Mouse (Mus musculus): ENCODE measurements at regions not wholly inside any gene's neighbourhood (a gene's known extent, or its start where the extent isn't known, plus 50 kb on each side); places are given as distances from the start of the nearest gene placed in this dataset.

DNA sequence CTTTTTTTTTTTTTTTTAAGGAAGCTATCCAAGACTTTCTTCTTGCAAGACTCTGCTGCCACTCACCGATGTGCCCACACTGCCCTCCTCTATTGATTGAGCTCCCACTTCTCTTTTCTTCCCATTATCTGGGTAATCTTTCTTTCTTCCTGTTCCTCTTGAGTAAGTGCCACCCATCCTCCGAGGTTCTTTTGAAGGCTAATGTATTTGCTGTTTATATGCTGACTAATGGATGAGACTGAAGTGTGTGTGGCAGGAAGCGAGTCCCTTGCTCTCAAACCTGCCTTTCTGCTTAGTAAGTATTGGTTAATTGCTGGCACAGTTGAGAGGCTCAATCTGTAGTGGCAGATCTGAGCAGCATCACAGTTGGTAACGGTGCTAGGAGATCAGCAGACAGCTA lies 142.1 kb upstream of the Plxnc1 start:
- no peak for DNase-seq (ENCODE audit: low spot score in 2 of 2)

DNA sequence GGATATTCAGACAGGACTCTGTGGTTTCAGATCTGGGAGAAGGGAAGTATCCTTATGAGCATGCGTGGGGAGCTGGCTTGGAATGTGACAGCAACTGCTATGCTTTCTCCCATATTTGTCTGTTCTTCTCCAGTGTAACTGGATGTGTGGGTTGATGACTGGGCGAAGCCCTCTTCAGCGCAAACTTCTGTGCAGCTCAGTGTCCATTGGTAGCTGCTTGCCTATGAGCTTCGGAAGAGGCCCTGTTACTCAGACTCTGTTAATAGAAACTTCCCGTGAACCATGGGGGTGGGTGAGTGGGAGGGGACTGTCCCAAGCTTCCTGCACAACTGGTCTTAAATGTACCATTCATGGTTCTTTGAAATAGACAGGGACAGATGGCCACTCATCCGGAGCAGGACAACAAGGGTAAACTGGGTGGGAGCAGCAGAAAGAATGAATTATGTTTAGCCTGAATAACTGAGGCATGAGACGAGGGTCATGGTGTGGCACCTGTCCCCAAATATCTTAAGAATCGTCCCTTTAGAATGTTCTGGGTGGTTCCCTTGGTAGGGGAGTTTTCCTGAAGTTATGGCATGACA lies 141.1 kb upstream of the Plxnc1 start:
- no peak for DNase-seq (ENCODE audit: low spot score in 2 of 2)

DNA sequence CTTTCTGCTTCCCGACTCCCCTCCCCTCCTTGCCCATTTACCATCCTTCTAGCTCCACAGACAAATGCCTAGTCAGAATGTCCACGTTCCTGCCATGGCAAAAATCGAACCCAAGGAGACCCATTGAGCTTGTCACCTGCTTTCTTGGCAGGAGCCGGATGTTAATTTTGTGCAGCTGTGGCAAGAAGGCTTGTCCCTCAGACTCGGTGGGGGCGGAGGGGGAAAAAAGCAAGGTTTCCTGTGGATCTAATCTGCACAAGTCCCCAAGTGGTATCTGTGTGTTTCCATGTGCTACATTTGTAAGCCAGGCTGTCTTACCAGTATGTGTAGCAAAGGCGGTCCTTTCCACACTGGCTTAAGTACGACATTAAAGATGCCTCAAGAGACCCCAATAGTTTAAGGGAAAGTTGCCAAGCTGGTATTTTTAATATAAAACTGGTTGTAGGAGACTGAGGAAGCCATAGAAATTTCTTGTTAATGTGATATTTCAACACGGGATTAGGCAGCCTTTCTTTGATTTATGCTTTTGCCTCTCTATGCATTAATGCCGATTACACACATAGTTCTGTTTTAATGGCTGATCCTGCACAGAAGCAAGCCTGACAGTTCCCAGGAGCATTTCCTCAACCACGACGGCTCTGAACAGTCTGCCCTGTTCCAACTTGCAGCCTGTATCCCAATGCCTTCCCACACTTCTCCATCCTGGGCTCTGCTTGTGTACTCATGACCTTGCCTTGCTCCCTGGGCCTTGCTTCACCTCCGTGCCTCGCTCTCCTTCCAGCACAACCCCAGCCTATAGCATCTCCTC lies 138.9 kb upstream of the Plxnc1 start:
- DNase-seq (ENCODE audit: low spot score in 2 of 2), result no peak

DNA sequence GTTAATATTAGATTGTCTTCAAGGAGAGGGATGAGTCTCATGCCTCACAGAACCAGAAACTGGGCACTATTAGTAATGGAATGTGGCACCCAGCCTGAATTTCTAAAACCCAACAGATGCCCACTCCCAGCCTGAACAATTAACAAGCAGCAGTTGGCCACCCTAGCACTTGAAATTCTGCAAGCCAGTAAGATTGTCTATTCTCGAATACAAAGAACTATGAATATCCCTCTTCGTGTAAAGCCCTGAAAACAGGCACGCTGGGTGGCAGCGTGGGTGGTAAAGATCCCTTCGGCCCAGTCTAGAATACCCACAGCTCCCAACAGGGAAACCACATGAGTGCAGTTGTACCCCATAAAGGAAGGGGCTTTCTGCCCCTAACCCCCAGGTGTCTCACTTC lies 138.0 kb upstream of the Plxnc1 start:
- no peak for DNase-seq (ENCODE audit: low spot score in 2 of 2)

DNA sequence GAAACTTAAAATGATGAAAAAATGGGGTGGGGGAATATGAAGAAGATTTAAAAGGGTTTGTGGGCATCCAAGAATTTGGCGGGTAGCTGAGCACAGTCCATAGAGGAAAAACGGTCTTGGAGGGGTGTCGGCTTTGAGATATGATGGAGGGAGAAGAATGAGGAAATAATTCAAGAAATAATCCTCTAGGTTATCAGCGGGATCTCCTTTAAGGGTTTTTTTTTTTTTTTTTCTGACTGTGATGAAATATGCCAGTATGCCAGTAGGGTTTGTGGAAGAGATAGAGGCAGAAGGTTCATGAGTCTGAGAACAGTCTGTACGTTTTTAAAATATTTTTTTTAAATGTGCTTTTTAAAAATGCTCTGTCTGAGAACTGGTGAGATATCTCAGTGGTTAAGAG lies 135.3 kb upstream of the Plxnc1 start:
- DNase-seq (ENCODE audit: low spot score in 2 of 2), result no peak

DNA sequence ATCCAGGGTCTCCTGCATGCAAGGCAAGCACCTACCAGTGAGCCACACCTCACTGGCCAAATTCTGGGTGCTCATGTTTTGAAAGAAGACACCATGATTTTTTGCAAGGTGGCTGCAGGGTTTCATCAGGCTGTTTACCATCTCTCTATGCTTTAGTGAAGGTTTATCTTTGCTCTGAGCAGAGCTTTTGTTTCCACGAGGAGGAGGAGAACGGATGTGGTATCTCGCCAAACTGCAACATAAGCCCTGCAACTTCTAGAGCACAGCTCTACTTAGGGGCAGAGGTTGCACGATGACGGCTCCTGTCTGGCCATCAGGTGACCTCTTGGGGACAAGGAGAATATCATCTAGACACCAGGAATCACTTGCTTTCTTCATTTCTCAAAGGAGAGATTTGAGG lies 131.8 kb upstream of the Plxnc1 start:
- DNase-seq (ENCODE audit: low spot score in 2 of 2), result no peak

DNA sequence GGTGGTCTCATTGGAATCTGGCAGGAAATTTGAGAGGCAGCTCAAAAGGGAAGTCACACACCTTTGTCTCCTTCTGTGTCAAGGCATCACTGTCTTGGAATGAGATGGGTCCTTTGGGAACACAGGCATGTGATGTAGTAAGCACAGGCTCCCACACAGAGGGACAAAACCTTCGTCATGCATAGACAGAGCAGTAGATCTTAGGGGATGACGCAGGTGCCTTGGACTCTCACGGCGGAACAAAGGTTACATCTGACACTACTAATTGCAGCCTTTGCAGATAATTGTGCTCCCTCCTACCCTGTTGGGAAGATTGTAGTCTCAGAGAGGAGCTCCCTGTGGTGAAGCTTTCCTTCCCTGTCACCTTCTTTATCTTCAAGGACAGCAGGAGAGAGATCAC lies 131.3 kb upstream of the Plxnc1 start:
- DNase-seq (ENCODE audit: low spot score in 2 of 2), result no peak

DNA sequence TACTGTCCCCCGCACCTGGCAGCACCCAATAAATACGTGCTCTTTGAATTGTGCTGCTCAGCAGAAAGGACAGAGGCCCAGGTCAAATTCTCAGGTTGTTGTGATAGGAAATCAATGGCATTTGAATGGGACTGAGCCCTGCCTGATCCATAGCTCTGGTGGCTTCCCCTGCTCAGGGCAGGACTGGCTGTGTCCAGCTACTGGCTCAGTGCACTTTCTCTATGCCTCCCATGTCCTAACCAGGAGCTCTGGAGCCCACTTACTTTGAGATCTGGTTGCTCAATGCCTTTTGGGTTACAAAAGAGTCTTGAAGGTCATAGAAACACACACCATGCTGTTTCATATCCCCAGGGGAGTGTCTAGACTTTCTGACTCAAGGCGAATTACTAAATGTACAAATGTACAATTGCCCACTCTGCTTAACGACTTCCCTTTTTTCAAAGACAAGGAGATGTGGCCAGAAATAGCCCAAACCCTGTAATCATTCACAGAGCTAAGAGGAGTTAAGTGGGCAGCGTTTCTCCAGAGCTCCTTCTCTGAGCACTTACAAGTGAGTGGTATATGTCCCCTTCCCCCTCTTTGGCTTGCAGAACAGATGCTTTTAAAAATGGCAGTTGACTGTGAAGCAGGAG lies 130.4 kb upstream of the Plxnc1 start:
- DNase-seq (ENCODE audit: low spot score in 2 of 2), result no peak

DNA sequence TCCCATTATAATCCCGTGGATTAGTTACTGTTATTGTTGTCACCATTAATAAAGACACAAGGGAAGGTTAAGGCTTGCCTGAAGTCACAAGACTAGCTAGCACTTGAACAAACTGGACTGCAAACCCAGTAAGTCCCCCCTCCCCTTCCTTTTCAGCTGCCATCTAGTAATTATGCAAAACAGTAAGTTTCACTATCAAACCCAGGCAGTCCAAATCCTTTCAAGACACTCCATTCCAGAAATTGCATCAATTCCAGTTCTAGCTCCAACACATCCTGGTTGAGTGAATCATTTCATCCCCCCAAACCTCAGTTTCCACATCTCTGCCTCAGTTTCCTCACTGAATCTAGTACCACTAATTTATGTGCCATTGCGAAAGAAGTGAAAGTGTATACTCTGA lies 129.7 kb upstream of the Plxnc1 start:
- DNase-seq (ENCODE audit: low spot score in 2 of 2), result no peak

DNA sequence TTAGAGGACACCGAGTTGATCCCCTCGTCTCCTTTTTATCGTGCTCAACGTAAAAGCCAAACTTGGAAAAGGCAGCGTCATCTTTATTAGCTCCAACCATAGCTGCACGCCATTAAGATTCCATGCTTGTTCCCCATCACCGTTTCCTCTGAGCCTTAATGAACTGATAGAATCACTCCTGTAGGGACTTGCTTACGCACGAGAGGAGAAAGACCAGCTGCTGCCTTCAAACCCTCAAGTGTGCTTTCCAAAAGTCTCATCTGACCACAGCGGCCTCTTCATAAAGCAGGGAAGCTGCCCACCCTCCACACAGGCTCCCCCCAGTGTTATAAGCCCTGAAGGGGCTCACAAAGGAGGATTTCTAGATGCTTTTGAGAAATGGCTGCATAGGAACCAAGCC lies 123.3 kb upstream of the Plxnc1 start:
- DNase-seq (ENCODE audit: low spot score in 2 of 2), result no peak

DNA sequence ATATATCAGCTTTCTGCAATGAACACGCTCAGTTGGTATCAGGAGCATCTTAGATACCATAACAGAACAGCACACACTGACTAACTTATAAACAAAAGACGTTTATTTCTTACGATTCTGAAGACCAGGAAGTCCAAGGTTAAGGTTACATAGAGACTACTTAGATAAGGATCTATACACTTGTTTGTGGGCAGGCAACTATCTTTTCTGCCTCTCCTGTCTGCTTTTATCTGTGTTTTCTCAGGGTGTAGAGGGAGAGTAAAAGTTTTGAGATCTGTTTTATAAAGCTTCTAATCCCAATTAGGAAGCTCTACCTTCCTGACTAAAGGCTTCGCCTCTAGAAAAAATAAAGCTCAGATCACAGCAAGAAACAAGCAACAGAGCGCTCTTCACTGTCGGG lies 122.1 kb upstream of the Plxnc1 start:
- DNase-seq (ENCODE audit: low spot score in 2 of 2), result no peak

DNA sequence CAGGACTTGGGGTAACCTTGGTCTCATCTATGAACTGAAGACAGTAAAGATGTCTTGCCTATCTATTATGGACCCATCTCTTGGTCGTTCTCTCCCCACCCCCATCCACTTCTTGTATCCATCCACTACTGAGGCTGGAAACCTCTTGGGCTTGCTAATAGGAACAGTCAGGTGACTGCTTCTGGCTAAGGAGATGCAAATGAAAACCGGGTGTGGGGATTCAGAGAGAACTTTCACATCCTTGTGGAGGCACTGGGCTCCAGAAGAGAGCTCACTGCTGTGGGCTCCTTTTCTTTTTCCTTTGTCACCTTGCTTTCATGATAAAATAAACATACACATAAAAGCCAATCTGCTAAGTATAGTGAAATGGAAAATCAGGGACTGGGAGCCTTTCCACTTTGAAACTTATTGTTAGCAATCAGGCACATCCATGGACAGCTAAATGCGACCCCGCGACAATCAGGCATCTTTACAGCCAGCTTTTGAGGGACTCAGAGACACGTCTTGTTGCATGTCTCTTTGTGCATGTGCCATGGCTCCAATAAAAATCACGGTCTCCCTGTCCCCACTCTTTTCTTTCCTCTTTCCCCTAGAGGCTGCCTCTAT lies 115.0 kb upstream of the Plxnc1 start:
- DNase-seq (ENCODE audit: low spot score in 2 of 2), result no peak

DNA sequence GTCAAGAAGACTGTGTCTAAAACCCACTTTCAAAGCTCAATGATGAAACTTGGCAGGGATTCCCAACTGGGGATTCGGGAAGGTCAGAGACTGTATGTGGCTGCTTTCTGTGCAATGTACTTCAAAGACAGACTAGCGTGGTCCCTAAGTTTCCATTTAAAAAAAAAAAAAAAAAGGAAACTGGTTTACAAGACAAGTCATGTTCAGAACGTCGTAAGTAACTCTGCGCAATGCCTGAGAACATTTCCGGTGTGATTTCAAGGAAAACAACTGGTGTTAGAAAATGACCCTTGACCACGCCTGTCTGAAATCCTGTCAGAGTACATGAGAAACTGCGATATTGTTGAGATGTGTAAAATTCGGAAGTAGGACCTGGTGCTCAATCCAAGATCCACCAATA lies 114.4 kb upstream of the Plxnc1 start:
- DNase-seq (ENCODE audit: low spot score in 2 of 2), result no peak

DNA sequence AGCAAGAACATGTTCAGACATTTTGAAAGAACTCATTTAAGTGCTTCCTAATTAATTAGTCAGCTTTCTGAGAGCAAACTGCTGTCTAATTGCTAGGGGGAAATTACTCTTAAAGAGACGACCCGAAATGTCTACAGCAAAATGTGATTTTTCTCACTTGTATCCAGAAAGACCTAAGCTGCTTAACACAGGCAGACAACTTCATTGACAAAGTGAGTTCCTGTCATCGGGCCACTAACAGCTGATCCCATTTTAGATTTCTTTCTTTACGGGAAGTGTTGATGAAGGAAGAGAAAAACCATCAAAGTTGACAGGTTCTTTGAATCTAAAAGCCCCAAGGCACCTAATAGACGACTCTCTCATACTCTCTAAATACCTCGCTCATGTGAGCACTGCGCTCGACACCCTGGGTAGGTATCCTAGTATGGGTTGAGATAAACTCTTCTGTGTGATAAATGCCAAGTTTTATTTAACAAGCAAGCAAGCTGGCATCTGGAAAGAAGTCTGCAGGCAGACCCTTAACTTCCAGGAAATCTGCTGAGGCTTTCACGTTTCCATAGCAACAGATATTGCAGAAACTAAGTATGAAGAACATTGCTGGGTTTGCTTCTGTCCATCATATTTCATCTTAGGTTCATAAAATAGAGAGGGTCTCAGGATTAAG lies 112.5 kb upstream of the Plxnc1 start:
- no peak for DNase-seq (ENCODE audit: low spot score in 2 of 2)

DNA sequence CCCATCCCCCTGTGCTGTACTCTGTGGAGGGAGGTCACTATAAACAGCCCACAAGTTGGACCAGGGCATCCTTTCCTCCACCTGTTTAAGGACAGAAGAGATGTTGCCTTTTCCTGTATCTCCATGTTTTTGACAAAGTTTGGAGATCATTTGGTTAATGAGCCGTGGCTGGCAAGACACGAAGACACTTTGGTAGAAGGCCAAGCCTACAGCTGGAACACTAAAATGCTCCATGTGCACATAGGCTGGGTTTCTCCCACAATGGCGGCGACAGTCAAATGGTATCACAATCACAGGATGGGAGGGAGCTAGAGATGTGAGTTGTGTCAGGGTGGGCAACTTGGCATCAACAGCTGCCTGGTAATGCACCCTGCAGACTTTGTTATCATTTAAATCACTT lies 111.9 kb upstream of the Plxnc1 start:
- no peak for DNase-seq (ENCODE audit: low spot score in 2 of 2)

DNA sequence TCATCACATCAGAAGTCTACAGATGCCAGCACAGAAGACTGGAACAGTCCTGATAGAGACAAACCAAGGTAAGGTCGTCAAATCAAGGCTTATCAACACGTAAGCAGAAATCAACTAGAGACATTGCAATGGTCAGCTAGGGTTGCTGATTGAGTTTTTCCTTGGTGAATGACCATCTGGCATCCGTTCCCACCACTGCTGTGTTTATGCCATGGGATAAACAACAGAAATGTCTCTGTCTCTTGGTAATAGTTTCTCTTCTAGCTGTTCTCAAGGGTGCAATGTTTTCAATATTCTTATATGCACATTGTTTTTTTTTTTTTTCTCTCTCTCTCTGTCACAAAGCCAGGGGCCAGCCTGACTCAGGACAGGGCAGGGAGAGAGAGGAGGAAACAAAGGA lies 110.2 kb upstream of the Plxnc1 start:
- DNase-seq (ENCODE audit: low spot score in 2 of 2), result no peak

DNA sequence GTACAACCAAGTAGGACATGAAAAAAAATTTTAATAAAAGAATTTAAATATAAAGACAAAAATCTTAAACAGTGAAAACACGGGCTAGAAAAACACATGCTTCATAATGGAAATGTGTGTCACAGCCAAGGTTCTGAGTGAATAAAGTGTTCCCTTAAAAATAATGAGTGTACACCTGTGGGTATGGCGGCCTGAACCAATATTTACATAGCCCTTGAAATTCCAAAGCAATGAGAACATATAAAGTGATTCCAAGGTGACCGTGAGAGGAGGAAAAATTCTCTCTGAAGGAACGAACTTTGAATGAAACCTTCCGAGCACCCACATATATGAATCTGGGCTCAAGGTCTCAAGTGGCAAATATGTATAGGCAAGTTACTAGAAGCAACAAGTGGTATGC lies 104.2 kb upstream of the Plxnc1 start:
- DNase-seq (ENCODE audit: low spot score in 2 of 2), result no peak

DNA sequence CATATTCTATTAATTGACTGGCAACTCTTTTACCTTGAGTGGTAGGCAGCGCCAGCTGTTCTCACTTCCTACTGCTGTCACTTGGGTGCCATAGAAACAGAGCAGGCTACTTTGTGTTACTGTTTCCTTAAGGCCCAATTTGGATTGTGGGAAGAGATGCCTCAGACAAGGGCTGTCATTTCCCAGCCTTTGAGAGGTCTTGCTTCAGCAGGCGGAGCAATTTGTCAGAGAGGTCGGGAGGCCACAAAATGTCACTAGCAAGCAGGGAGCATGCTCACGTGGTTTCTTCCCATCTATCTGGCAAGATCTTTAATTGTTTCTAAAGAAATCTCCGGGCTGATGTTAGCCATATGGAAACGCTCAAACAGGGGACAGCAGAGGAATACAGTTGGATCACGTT lies 99.3 kb upstream of the Plxnc1 start:
- no peak for DNase-seq (ENCODE audit: low spot score in 2 of 2)

DNA sequence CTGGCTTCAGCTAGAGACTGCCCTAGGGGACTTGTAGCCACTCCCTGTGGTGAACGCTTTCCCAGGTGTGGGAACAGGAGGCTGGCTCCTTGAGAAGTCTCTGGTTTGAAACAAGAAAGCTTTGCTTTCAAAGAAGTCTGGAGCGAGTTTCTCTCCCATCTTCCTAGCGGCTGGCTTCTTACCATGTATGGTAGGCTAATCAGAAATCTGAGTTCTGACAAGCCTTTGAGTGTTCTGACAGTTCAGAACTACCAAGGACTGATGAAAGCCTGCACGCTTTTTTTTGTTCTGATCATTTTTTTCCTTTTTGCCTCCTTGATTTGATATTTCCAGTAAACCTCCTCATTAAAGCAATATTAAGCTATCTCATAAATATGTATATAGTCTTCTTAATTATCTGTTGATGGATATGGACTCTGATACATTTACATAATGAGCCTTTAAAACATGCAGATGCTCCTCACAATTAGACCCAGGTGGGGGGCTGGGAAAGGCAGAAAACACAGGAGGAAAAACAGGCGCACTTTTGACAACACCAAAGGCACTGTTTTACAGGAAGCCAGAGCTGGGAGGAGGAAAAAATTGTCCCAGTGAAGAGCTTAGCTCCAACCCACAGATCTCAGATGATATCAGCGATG lies 95.7 kb upstream of the Plxnc1 start:
- DNase-seq (ENCODE audit: low spot score in 2 of 2), result no peak

DNA sequence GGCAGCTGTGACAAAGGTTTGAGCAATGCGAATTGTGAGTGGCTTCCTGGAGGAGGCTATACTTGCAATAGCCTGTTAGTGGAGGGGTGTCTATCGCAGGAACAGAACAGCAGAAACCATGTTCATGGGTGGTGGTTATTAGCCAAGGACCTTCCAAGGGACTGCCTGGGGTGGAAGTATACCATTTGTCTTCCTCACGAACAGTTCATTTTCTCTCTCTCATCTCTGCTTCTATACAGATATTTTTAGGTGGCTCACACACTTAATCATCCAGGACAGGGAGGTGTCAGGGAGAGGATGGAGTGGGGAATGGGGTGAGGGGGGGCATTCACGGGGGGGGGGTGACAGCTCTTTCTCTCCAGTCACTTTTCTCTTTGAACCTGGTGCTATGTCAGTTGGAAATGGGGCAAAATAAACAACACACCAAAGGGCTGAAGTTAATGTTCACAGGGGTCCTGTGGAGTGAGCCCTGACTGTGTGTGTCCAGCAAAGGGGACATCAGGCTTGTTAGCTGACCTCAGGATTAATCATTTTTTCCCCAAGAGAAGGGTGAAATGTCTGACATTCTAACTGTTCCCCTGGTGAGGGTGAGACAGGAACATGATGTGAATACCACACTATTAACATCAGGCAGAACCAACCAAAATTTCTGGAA lies 91.5 kb upstream of the Plxnc1 start:
- DNase-seq (ENCODE audit: low spot score in 2 of 2), result no peak

DNA sequence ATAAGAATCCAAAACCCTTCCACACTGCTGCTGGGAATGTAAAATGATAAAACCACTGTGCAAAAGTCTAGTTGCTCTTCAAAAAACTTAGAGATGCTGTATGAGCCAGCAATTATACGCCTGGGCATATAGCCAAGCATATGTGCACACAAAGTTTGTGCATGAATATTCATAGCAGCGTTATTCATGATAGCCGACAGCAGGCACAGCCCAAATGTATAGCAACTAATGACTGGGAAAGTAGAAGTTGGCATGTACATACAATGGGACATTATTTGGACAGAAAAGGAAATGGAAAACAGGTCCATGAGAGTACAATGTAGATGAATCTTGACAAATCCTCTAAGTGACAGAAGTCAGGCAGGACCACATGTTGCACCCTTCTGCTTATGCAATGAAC lies 90.7 kb upstream of the Plxnc1 start:
- DNase-seq (ENCODE audit: low spot score in 2 of 2), result no peak
